Mouse (Mus musculus) frontal cortex, adult 2 months (tissue): Measurements from ENCODE around the gene H2-T3. TPM values are rescaled to one million over a fixed set of nuclear protein-coding genes. Genes with fewer than 3 reads are reported as not detected.
"Not testable (repeated sequence)": the region's sequence is repeated elsewhere in the genome, so short reads cannot be mapped to it uniquely, and the experiment has no call there.

Source experiments
- DNase-seq, 2 experiments: peaks; one replicate each; pipeline ENCODE4 v3.0.0; 2022; ENCODE audit warnings: low spot score in 1 of 2; ENCODE audit errors: extremely low spot score in 1 of 2
- polyA plus RNA-seq: library from polyadenylated mRNA; depleted of rRNA; stranded (reverse); fragments of >200 nt; gene quantifications from 2 replicates; pipeline ENCODE4 v1.2.3, GENCODE M21; 2012; rRNA removed

Gene H2-T3
- polyA plus RNA-seq, 1 experiment: not detected

- DNase-seq: not testable (repeated sequence)
These were observed 53.7 kb downstream of the H2-T3 start for GRCm38 (mm10) chr17:36136299-36136848.

Other genes starting within 250 kb of the H2-T3 start
- 96.8 and 101 TPM in 2 replicates for gene Abcf1, start 220.5 kb downstream of the H2-T3 start, polyA plus RNA-seq
- gene Gnl1, start 210.4 kb downstream of the H2-T3 start, polyA plus RNA-seq: 132 and 136 TPM in 2 replicates
- 53.1 and 53.2 TPM in 2 replicates for gene Prr3, start 210.1 kb downstream of the H2-T3 start, polyA plus RNA-seq
- 2.0 TPM in 2 replicates for gene H2-T24, start 169.7 kb downstream of the H2-T3 start, polyA plus RNA-seq
- gene H2-T23, start 157.4 kb downstream of the H2-T3 start, polyA plus RNA-seq: 19.8 and 22.8 TPM in 2 replicates
- gene H2-T22, start 147.5 kb downstream of the H2-T3 start, polyA plus RNA-seq: 21.6 and 23.0 TPM in 2 replicates
- not detected in 2 replicates for gene Gm6034, start 147.3 kb downstream of the H2-T3 start, polyA plus RNA-seq
- 0.18 and 0.99 TPM in 2 replicates for gene Gm11127, start 131.9 kb downstream of the H2-T3 start, polyA plus RNA-seq
- 0.06 TPM in 1 of 2 replicates, not detected in the other for gene Gm19684, start 68.6 kb downstream of the H2-T3 start, polyA plus RNA-seq
- gene Gm7030, start 60.9 kb downstream of the H2-T3 start, polyA plus RNA-seq: not detected in 2 replicates
- gene Gm8909, start 21.8 kb downstream of the H2-T3 start, polyA plus RNA-seq: not detected in 2 replicates
- 60.3 and 67.4 TPM in 2 replicates for gene Rpp21, start 67.8 kb upstream of the H2-T3 start, polyA plus RNA-seq
- 34.0 and 39.7 TPM in 2 replicates for gene Trim39, start 82.0 kb upstream of the H2-T3 start, polyA plus RNA-seq
- not detected in 2 replicates for gene H2-M10.2, start 96.2 kb upstream of the H2-T3 start, polyA plus RNA-seq
- not detected in 2 replicates for gene H2-M10.1, start 135.9 kb upstream of the H2-T3 start, polyA plus RNA-seq
- gene H2-M10.3, start 178.1 kb upstream of the H2-T3 start, polyA plus RNA-seq: not detected in 2 replicates